Mouse (Mus musculus) cerebellum, postnatal 10 days (tissue): ENCODE measurements around the gene Sik3.

Experiments used
- DNase-seq, 2 experiments: peaks; one replicate each; pipeline ENCODE4 v3.0.0; 2021; ENCODE audit warnings: mixed read lengths in 2 of 2

The Sik3 gene

GRCm38 (mm10) chr9:46016417-46016816 is 3.8 kb downstream of the Sik3 start:
- DNase-seq: no peak

DNA sequence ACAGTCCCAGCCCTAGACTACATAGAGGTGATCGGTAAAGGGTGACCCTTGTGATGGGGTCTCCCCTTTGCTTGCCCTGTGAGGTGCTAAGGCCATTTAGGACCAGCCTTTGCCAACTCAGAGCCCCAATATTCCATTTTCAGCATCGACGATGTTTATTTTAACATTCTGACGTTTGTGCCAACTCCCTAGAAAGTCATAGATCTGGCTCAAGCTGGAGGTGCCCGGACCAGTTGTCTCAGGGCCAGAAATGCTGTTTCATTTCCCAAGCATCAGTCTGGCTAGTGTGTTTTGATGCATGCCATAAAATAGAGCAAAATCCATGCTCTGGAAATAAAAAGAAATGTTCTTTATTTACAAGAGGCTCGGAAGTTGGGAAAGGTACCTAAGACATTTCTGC is 5.7 kb downstream of the Sik3 start:
- DNase-seq: peak; percentile 45 to 48

GRCm38 (mm10) chr9:46019975-46020374 is 7.4 kb downstream of the Sik3 start:
- DNase-seq: no peak

DNA sequence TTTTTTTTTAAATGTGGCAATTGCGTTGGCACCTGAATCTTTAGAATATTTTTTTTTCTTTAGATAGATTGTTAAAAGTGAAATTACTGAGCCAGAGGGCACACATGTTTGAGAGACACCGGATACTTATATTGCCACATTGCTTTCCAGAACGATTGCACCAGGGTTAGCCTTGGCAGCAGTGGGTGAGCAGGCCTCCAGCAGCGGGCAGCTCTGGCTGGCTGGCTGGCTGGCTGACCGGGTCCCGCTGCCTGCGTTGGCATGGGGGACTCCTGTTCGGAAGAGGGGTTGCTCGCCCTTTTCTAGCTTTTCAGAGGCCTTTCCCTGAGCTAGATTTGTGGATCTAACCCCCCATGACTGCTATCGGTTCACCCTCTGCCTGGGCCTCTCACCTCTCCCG is 11.0 kb downstream of the Sik3 start:
- DNase-seq: peak; percentile 72 to 79

DNA sequence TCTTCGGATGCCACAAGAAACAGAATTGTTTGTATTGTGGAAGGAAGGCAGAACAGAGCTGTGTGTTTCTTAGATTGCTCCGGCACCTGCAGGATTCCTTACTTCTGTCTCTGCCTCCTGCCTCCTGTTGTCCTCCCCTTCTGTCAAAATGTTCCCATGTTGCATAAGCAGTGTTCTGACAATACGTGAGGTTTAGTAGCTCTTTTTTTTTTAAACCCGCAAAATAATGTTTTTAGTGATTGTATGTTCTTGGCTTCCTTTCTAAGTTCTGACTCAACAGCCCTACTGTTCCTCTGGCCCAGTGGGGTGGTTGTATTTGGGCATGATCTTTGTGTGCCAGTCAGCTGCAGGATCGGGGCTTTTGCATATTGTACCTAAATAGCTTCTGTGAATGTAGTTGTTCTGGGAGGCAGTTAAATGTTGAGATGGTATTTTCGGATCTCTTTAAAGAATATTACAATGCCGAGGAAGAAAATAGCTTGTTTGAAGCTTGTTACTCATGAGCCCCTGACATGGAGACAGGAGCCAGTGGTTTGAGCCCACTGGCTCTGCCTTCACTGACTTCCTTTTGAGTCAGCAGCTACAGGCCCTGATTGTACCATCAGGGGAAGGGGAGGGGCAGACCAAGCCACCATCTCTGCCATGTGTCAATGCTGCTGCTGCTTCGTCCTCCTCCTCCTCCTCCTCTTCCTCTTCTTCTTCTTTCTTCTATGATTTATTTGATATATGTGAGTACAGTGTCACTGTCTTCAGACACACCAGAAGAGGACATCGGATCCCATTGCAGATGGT is 13.6 kb downstream of the Sik3 start:
- no peak for DNase-seq

DNA sequence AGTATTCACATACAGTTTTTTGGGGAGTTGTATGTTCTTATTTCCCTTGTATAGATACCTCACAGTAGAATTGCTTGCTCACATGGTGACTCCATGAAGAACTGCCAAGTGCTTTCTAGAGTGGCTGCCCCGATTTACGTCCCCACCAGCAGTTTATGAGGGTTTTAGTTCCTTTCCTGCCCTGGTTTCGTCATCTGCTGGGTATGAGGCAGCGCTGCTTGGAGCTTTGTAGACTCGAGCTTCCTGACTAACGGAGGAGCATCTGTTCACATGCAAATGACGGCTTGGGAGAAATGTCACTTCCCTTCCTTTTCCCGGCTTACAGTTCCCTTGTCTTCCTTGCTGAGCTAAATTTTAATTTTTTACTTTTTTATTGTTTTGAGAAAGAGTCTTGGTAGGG is 15.4 kb downstream of the Sik3 start:
- DNase-seq: no peak

DNA sequence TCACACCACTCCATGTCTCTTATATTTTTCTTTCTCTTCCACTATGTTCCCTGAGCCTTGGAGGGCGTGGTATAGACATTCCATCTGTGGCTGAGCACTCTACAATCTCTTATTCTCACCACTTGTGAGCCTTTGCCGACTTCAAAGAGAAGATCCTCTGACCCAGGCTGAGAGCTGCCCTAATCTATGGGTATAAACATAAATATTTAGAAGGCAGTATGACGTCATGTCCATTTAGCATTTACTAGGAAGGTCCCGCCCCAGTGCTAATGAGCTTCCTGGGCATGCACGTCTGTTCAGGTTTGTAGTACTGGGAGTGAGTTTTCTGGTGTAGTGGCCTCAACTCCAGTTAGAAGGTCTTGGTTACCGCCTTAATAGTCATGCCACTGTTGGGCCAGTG is 16.9 kb downstream of the Sik3 start:
- no peak for DNase-seq

DNA sequence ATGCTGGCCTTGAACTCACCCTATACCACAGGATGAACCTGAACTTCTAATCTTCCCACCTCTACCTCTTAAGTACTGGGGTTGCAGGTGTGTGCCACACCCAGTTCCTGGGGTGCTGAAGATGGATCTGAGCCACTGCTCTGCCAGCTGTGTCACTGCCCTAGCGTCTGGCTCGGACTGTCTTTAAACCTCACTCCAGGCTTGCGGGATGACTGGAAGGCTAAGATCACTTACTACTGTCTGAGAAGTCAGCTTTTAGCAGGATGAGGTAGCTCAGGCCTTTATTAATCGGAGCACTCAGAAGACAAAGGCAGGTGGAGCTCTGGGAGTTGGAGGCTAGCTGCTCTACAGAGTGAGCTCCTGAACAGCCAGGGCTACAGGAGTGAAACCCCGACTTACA is 17.6 kb downstream of the Sik3 start:
- DNase-seq: no peak

GRCm38 (mm10) chr9:46030968-46031367 is 18.3 kb downstream of the Sik3 start:
- no peak for DNase-seq

- peak in 1 of 2 experiments; percentile 53 for DNase-seq
These were observed 19.6 kb downstream of the Sik3 start for GRCm38 (mm10) chr9:46032190-46032589.

- no peak for DNase-seq
These were observed 20.4 kb downstream of the Sik3 start for GRCm38 (mm10) chr9:46033058-46033457.

DNA sequence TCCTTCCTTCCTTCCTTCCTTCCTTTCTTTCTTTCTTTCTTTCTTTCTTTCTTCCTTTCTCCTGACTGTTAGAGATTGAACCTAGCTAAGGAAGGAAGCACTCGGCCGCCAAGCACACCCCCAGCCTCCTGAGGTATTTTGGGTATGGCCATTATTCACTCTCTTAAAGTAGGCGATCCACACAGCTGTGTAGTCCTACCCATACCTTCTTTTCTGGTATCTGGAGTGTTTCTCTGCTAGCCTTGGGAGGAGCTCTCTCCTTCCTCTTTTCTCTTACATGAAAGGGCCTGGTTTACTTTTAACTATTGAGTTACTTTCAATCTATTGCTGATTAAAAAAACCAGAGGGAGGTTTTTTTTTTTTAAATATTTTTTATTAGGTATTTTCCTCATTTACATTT is 21.2 kb downstream of the Sik3 start:
- no peak for DNase-seq

DNA sequence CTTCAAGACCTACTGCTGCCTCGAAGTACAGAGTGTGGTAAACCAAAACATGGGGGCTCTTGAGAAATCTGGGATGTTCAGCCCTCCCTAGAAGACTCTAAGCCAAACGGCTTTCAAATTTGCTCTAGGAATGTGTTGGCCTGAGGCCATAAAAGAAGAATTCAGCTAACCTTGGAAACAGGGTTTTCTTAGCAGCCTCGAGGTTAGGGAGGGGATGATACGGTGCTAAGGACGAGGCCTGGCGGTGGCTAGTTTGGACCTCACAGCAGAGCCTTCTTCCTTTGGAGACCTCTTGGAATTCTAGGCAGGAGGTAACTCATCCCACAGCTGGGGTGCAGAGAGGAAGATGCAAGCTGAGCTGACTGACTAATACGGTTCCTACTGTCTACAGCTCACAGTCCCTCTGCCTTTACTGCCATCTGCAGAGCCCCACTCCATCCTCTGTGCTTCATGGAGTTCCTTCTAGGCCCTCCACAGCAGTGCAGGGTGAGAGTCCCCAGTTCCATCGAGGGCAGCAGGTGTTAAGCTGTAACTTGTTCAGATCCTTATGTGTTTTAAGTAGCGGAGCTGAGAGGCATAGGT is 22.8 kb downstream of the Sik3 start:
- DNase-seq: no peak

DNA sequence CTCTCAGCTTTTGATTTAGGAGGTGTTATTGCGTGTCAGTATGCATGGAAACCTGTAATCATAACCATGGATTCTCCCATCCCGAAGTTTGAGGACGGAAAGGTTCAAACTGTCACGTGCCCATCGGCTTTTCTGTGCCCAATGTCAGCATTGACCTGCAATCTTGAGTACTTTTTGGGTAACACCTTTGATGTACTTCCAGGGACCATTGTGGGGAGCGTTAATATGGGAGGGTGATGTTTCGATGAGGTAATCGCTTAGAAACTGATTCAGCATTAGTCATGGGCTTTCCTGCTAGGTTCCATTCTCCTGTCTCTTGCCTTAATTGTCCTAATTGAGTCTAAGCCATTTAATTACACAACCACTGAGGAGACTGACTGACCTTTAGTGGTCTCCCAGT is 24.3 kb downstream of the Sik3 start:
- DNase-seq: no peak

GRCm38 (mm10) chr9:46038786-46039185 is 26.2 kb downstream of the Sik3 start:
- DNase-seq: no peak

GRCm38 (mm10) chr9:46041186-46041585 is 28.6 kb downstream of the Sik3 start:
- no peak for DNase-seq

GRCm38 (mm10) chr9:46042387-46042786 is 29.8 kb downstream of the Sik3 start:
- no peak for DNase-seq

- DNase-seq: no peak
These were observed 31.0 kb downstream of the Sik3 start for GRCm38 (mm10) chr9:46043626-46044025.

DNA sequence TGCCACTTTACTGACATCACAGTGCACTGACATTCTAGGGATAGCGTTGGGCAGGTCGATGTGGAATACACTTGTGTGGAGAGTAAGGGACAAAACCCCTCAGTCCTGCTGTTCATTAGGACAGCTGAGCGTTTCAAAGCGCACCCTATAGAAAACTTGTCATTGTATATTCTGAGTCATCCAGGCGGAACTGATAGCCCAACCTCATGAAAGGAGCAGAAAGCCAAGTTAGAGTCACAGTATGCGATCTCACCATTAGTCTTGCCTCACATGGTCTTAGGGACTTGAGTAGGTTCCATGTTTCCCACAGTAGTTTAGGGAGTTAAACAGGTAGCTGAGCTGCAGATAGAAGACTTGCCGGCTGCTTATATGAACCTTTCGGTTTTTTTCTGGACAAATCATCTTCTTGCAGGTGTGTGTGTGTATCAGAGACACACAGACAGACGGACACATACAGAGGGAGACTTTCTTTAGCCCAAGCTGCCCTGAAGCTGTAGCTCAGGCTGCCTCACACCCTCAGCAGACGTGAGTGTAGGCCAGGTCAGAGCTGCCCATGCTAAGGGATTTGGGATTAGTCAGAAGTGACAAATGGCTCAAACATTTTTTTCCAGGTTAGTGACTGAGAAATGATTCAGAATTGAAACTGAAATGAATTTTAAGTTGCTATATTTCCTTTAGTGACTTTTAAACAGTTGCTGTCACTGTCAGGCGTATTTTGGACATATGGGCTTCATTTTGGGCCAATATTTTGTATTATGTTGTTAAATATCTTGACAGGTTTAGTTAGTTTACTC is 34.3 kb downstream of the Sik3 start:
- no peak for DNase-seq

DNA sequence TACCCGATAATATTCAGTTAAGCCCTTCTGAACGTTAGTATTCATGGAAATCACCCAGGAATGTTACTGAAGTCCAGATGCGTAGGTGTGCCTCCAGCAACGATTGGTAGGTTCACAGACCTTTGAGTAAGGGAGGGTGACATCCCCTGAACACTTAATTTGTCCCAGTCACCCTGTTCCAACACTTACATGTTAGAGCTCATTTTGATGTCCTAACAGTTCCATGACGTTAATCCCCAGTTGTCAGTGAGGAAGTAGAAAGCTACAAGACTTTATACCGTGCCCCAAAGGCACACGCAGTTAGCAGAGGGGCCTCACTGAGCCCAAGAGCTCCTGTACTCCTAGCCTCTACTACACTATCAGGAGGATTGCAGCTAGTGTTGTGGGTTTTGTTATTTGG is 36.9 kb downstream of the Sik3 start:
- no peak for DNase-seq

DNA sequence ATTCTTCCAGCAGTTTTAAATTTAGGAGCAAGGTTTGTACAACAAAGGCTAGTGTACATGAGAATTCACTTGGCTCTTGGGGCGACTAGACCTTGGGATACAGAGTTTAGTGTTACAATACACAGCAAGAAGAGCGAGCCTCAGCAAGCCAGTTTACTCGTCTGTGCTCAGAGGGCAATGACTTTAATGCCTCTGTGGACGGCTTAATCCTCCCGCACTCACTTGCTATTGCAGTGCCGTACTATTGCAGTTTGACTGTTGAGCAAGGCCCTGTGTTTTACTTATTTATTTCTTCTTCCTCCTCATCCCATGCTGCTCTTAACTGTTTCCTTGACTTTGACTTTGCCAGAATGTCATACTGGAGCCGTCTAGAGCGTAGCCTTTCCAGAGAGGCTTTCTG is 37.6 kb downstream of the Sik3 start:
- DNase-seq: no peak

DNA sequence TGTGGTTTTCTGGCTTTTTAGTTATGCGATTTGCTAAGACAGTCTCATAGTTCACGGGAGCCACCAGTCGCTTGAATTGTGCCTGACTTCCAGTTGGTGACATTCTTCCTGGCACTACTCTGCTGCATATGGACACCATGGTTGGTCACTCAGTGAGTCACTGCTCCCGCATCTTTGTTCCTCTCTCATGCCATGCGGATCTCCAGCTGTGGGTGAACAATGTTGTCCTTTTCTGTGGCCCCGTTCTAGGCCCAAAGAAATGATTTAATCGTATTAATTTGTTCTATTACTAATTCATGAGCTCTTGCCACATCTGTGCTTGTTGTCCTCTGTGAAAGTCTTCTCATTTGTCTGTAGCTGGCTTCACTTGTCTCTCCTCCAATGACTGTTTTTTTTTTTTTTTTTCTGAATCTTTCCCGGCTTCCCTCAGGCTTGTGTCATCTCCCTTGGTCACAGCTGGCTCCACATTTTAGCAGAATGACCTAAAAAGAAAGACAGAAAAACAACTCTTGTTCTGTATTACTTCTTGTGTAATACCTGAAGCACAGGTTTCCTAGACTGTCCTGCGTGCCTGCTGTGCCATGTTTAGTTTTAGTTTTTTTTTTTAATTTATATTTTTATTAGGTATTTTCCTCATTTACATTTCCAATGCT is 40.5 kb downstream of the Sik3 start:
- DNase-seq: peak in 1 of 2 experiments; percentile 35

GRCm38 (mm10) chr9:46058065-46058464 is 45.4 kb downstream of the Sik3 start:
- DNase-seq: no peak
